Mouse (Mus musculus): ENCODE data around the gene Cybrd1. TPM values are rescaled to one million over a fixed set of nuclear protein-coding genes. Genes with fewer than 3 reads are reported as not detected.

Gene Cybrd1
- 0.05 TPM for polyA plus RNA-seq (2021)

DNA sequence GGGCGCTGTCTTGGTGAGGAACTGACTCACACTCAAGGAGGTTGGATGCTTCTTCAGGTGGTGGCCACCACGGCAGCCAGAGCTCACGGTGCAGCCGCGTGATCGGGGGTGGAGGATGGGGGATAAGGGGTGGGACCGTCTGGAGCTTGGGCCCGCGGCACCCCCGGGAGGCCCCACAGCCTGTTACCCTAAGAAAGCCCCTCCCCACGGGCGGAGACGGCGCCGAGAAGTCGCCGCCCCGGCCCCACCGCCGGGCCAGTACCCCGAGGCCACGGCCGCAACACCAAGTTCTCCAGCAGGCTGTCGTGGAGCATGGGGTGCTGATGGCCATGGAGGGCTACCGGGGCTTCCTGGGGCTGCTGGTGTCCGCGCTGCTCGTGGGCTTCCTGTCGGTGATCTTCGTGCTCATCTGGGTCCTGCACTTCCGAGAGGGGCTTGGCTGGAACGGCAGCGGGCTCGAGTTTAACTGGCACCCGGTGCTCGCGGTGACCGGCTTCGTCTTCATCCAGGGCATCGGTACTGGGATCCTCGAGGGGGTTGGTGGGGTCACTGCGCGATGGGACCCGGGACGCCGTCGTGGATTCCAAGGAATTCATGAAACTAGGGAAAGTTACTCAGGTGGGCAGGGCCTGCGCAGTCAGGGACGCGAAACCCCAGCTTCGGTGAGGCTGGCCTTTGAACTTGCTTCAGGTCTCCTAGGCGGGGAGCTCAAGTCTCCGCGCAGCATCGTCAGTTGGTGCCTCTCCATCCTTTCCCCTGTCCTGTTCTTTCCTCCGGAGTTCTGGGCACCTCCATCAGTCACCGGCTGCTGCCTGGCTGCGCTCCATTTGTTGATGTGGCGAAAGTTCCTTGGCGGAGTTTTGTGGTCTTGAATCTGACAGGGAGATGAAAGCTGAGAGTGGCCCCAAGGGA, at the start of gene Cybrd1:
TSS of gene Cybrd1 (plus strand) at position 127 of the 912 bp plus-strand sequence.
- TF ChIP-seq CTCF (IDR thresholded peaks at IDR 0.05), result no peak
- in situ Hi-C loops (cut with MboI; ENCODE audit: low pct_unique_long_range_greater_than_20kb), result no loop called here
- DNase-seq (ENCODE audit: low read depth, low spot score), result no peak
- ChIA-PET CTCF (interaction anchor here (0.9 kb wide), 1 partner anchor 37 kb away, joined by 3 read pairs; no protein-coding TSS in a partner anchor), POLR2A (interaction anchor here (0.7 kb wide), 1 partner anchor 10 kb away, joined by 3 read pairs; no protein-coding TSS in a partner anchor)
- no peaks in the 10 kb centered on the region for H3K27me3 ChIP-seq
- no peak for ATAC-seq

DNA sequence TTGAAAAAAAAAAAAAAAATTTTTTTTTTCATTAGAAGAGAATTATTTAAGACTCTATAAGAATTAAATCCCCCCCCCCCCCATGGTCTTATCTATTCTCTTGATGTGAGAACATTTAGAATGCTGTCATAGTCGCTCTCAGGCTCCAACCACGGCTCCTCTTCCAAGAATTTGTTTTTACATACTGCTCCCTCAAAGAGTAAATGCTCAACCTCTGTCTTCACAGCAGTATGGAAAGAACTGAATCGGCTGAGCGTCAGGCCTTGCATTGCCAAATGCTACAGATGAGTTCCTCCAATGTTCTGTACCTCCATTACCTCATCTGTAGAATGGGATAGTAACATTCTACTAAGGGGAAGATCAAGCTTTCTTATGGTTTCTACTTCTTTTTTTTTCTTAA, 46.1 kb upstream of the Cybrd1 start:
- in situ Hi-C loops (cut with MboI; ENCODE audit: low pct_unique_long_range_greater_than_20kb), result no loop called here
- TF ChIP-seq CTCF (IDR thresholded peaks at IDR 0.05), result no peak
- ChIA-PET POLR2A (interaction anchor here (0.6 kb wide), 1 partner anchor 30 kb away, joined by 4 read pairs; no protein-coding TSS in a partner anchor), CTCF (interaction anchor here (1.1 kb wide), 1 partner anchor 10 kb away, joined by 3 read pairs; no protein-coding TSS in a partner anchor)
- no peak for DNase-seq (ENCODE audit: low read depth, low spot score)
- ATAC-seq, result no peak
- H3K27me3 ChIP-seq, result no peaks in the 10 kb centered on the region

DNA sequence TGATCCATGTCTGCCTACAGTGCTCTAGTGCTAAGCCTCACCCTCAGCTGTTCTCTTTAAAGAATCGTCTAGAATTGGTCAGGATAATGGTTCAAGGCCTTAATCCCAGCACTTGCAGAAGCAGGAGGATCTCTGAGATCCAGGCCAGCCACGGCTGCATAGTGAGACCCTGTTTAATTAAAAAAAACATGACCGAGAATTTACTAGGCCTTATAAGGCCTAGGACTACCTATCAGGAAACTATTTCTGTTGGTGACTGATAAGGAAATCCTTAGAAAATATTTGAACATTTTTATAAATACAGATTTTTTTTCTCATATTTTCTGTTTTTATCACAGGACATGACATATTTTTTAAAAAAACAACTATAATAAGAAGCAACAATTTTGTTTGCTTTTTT, 44.4 kb upstream of the Cybrd1 start:
- H3K27me3 ChIP-seq, result no peaks in the 10 kb centered on the region
- ATAC-seq (no peak), DNase-seq (ENCODE audit: low read depth, low spot score) (no peak)
- in situ Hi-C loops (cut with MboI; ENCODE audit: low pct_unique_long_range_greater_than_20kb), result no loop called here
- CTCF ChIA-PET, result no interaction called here
- TF ChIP-seq CTCF (IDR thresholded peaks at IDR 0.05), result no peak
- POLR2A ChIA-PET, result no interaction called here

DNA sequence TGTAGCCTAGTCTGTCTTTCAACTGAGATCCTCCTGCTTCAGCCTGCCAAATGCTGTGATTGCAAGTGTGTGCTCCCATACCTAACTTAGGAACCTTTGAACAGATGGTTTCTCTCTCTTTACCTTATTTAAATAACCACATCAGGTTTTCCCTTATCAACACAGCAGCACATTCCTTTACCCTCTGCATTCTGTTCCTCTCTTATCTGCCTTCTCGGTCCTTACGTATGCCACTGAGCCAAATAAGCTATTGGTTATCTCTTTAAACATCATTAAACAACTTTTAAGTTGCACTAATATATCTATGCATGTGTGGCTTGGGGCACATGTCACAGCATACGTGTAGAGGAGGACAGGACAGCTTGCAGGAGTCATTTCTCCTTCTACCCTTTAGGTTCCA, 43.9 kb upstream of the Cybrd1 start:
- ChIA-PET CTCF (no interaction called here), POLR2A (no interaction called here)
- H3K27me3 ChIP-seq, result no peaks in the 10 kb centered on the region
- ATAC-seq, result no peak
- DNase-seq (ENCODE audit: low read depth, low spot score), result no peak
- in situ Hi-C loops (cut with MboI; ENCODE audit: low pct_unique_long_range_greater_than_20kb), result no loop called here
- TF ChIP-seq CTCF (IDR thresholded peaks at IDR 0.05), result no peak

DNA sequence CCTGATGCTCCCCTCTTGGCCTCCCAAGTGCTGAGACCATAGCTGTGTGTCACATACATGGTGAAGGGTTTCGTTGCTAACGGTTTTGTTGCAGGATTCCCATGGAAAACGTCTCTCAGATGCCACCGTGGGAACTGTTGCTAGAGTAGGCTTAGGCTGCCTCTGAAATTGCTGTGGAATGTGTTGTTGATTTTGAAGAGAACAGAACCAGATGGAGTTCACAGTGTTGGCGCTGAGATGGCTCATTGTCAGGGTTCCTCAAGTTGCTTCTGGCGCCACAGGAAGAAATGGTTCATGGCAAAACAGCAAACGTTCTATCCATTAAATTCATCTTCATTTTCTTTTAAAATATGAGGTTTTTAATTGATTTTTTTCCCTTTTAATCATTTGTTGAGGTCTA, 35.3 kb upstream of the Cybrd1 start:
- POLR2A ChIA-PET, result no interaction called here
- CTCF ChIA-PET, result no interaction called here
- no peak for DNase-seq (ENCODE audit: low read depth, low spot score)
- no peaks in the 10 kb centered on the region for H3K27me3 ChIP-seq
- in situ Hi-C loops (cut with MboI; ENCODE audit: low pct_unique_long_range_greater_than_20kb), result no loop called here
- no peak for ATAC-seq
- TF ChIP-seq CTCF (IDR thresholded peaks at IDR 0.05), result no peak

DNA sequence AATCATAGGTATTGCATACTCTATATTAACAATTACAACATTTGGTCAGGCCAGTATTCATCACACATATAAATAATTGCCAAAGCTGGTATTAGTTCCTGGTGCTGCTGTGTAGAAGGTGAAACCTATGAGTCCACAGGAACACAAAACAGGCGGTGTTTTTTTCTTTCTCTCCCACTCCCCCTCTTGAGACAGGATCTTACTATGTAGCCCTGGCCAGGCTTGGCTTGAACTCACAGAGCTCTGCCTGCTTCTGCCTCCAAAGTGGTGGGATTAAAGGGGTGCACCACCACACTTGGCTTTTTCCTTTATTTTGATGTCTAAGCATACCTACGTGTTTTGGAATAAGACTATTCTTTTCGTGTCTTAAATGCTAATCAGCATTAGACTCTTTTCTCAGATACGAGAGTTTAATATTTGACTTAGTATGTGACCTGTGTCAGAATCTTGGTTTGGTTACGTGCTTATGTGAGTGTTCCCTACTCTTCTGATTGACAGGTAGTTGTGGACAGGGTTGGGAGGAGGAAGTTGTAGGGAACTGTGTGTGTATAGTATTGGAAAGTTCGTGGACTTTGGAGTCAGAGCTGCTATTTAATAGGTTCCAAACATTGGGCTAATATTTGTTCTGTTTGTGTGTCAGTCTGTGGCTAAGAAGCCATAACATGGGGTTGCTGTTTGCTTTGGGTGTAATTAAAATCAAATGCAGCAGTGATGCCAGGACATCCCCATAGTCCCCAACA, 34.1 kb upstream of the Cybrd1 start:
- POLR2A ChIA-PET, result no interaction called here
- CTCF ChIA-PET, result no interaction called here
- DNase-seq (ENCODE audit: low read depth, low spot score) (no peak), ATAC-seq (no peak)
- H3K27me3 ChIP-seq, result no peaks in the 10 kb centered on the region
- no peak for TF ChIP-seq CTCF (IDR thresholded peaks at IDR 0.05)
- in situ Hi-C loops (cut with MboI; ENCODE audit: low pct_unique_long_range_greater_than_20kb), result no loop called here

DNA sequence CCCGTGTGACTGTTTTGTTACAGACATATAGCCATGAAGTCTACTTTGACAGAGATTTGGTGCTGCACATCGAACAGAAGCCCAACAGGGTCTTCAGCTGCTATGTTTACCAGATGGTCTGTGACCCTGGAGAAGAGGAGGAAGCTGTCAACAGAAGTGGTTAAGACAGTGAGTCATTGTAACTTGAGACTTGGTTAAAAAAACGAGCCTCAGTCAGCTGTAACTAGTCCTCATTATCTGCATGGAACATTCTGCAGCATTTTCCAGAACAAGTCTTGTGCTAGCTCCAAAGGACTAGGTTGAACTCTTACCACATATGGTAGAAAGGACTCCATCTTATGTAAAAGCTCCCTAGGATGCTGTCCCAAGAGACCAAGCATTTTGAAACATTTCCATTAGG, 28.0 kb upstream of the Cybrd1 start:
- ChIA-PET POLR2A (interaction anchor here (0.8 to 1.3 kb wide), 2 partner anchors 12 to 203 kb away, joined by 3 to 7 read pairs; no protein-coding TSS in a partner anchor), CTCF (interaction anchor here (0.7 to 1.3 kb wide), 3 partner anchors 13 to 149 kb away, joined by 3 to 4 read pairs (median 3); no protein-coding TSS in a partner anchor)
- no peaks in the 10 kb centered on the region for H3K27me3 ChIP-seq
- in situ Hi-C loops (cut with MboI; ENCODE audit: low pct_unique_long_range_greater_than_20kb), result no loop called here
- ATAC-seq (no peak), DNase-seq (ENCODE audit: low read depth, low spot score) (no peak)
- no peak for TF ChIP-seq CTCF (IDR thresholded peaks at IDR 0.05)

DNA sequence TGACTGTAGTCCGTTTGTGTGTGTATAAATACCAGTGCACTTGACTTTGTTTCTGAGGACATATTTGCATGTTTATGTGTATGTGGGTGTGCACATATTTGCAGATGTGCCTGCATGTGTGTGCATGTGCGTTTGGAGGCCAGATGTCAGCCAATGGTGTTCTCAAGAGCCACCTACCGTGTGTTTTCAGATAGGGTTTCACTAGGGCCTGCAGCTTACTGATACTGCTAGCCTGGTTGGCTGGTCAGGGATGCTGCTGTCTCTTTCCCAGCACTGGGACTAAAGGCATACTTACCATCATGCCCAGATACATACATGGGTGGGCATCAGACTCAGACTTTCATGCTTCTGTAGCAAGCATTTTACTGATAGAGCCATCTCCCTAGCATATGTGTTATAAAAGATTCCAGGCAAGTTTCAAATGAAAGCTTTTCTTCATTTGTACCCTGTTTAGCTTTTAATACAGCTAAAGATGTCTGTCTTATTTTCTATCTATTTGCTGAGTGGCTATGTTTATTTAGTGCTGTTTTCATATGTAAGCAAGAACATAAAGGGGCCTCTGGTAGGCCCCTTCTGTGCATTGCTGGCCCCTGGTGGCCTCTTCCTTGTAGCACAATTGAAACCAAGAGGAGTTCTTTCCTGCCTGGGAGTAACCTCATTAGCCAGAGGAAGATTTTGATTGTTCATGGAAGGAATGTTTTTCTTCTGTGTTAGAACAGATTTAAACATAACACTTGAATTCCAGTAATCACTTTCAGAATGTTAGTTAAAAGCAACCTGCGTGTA, 26.9 kb upstream of the Cybrd1 start:
- CTCF ChIA-PET, result no interaction called here
- ATAC-seq, result no peak
- in situ Hi-C loops (cut with MboI; ENCODE audit: low pct_unique_long_range_greater_than_20kb), result no loop called here
- no peak for DNase-seq (ENCODE audit: low read depth, low spot score)
- peak; percentile 55 for TF ChIP-seq CTCF (IDR thresholded peaks at IDR 0.05)
- no peaks in the 10 kb centered on the region for H3K27me3 ChIP-seq
- POLR2A ChIA-PET, result interaction anchor here (0.8 kb wide), 1 partner anchor 202 kb away, joined by 7 read pairs; no protein-coding TSS in a partner anchor

DNA sequence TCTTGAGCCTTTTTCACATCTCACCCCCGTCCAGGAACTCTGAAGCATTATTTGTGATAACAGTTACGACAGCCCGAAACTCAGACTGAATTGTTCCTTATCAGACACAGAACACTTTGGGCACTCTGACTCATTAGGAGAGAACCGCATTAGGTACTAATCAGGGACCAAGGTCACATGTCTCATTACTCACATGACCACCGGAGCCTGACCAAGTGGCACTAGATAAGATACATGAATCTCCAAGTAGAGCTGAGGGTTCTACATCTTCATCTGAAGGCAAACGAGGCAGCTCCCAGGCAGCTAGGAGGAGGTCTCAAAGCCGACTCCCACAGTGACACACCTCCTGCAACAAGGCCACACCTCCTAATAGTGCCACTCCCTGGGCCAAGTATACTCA, 21.6 kb upstream of the Cybrd1 start:
- ATAC-seq (no peak), DNase-seq (ENCODE audit: low read depth, low spot score) (no peak)
- ChIA-PET POLR2A (no interaction called here), CTCF (interaction anchor here (1.7 kb wide), 2 partner anchors 10 kb away, joined by 3 to 5 read pairs; no protein-coding TSS in a partner anchor)
- in situ Hi-C loops (cut with MboI; ENCODE audit: low pct_unique_long_range_greater_than_20kb), result no loop called here
- no peaks in the 10 kb centered on the region for H3K27me3 ChIP-seq
- no peak for TF ChIP-seq CTCF (IDR thresholded peaks at IDR 0.05)

DNA sequence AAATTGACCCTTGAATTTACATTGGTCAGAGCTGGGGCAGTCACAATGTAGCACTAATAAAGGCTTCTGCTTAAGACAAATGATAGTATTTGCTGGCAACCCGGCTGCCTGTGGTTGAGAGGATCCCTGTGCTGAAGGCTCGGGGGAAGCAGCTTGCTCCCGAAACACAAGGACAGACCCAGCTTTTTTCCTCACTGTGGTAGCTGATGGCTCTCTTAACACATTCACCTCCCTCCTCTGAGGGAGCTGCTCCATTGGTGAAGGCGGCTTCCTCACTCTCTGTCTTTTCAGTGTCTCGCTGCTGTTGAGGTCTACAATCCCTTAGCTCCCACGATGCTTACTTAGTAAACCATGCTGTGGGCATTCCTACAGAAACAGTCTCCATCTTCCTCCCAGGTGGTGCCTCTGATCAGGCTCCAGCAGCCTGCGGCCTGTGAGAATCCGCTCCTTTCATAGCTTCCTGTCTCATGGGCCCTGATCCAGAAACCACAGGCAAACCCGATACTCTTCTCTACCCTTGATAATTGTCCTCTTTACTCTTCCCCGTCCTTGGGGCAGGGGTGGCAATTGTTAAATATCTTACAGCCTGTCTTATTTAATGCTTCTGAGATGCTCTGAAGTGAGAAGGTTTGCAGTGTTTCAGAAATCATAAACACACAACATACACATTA, 15.0 kb upstream of the Cybrd1 start:
- ChIA-PET CTCF (interaction anchor here (1.1 kb wide), 2 partner anchors 13 to 25 kb away, joined by 3 read pairs; no protein-coding TSS in a partner anchor), POLR2A (no interaction called here)
- no peak for TF ChIP-seq CTCF (IDR thresholded peaks at IDR 0.05)
- DNase-seq (ENCODE audit: low read depth, low spot score), result no peak
- no peak for ATAC-seq
- no peaks in the 10 kb centered on the region for H3K27me3 ChIP-seq
- in situ Hi-C loops (cut with MboI; ENCODE audit: low pct_unique_long_range_greater_than_20kb), result no loop called here

Data from Patski (cell line).